Mouse (Mus musculus): ENCODE data around the gene Ifrd1.
A peak's percentile ranks its signal among the peaks of the same experiment; 100 is the strongest.
"Not testable (repeated sequence)": the region's sequence is repeated elsewhere in the genome, so short reads cannot be mapped to it uniquely, and the experiment has no call there.

Gene Ifrd1

DNA sequence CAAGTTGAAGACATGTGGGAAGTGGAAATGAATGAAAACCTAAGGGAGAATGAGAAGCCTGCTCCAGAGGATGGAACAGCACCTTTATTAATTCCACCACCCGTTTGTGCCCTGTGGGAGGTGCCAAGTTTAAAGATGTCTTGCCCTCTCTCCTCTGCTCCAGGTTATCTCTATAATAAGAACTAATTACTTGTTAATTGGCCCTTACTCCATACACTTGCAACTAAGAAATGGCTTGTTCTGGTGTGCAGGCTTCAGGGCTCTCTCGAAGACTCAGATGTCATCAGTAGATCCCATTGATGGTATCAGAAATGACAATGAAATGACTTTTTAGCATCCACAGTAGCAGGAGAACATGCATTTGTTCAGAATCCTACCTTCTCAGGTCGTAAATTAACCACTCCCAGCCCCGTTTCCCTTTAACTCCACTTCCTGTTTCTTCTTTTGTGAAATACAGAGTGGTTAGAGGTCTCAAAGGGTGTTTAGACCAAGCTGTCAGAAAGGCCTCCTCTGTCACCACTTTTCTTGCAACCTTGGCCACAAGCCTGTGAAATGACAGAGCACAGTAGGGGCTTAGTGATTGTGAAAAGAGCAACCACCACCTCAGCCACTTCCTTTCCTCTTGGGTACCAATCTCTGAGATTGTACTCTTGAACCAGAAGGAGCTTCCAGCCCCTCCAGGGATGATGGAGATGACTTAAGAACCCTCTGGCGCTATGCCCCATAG is at the start of gene Ifrd1:
Gene Ifrd1, minus strand, starts transcription at position 51 of the 727 bp plus-strand sequence.
- no peak for DNase-seq

DNA sequence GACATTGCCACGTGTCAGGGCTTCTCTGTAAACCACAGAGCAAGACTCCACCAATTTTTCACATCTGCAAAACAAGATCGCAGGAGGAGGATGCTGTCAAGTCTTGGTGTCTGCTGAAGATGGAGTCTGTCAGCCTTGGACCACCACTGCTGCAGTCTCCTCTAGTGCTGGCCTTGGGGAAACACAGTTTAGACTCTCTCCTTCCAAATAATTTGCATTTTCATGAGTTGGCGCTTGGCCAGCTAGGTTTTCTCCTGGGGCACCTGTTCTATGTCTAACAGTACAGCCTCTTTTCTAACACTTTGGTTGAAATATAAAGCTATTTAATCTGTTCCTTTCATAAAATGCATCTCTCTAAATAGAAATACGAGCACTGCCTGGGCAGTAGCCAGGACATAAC is 38.2 kb upstream of the Ifrd1 start:
- DNase-seq: no peak

DNA sequence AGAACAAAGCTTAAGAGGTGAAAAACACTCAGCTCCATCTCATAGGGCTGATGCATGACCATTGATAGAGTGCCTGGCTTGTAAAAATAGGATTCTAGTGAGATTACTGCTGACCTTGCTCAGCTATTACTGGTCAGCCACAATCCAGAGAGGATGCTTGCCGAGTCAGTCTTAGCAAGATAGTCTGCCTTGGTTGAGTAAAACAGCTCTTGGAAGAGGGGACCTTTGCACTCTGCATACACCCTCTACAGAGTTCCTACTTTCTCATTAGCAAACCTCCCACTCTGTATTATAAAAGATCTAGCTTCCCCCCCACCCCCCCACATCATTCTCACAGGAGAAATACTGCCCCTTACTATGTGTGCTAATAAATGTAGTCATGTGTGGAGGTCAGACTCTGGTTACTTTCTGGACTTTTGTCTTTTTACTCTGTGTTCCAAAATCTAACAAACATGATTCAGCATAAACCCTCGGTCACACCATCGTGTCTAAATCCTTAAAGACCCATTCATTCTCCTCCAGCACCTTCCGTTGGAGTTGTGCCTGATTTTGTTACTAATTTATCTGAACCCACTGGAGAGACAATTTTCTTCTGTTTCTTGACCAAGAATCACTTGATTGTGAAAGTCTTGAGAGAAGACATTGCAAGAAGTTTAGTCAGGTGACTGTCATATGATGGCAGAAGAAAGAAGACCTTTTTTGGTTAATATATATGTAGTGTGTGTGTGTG is 32.5 kb upstream of the Ifrd1 start:
- no peak for DNase-seq

DNA sequence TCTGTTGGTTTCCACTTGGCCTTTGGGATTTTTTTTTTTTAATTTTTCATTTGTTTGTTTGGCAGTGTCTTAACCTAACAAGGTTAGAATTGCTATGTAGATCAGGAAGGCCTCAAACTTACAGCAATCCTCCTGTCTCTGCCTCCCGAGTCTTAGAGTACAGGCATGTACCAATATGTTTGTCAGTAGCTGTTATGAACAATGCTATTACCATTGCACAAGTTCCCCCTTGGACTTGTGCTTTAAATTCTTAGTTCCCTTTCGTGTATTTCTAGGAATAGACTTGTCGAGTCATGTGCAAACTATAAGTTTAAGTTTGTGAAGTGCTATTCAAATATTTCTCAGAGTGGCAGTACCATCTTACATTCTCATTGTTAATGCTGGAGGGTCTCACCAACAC is 29.3 kb upstream of the Ifrd1 start:
- DNase-seq: no peak

DNA sequence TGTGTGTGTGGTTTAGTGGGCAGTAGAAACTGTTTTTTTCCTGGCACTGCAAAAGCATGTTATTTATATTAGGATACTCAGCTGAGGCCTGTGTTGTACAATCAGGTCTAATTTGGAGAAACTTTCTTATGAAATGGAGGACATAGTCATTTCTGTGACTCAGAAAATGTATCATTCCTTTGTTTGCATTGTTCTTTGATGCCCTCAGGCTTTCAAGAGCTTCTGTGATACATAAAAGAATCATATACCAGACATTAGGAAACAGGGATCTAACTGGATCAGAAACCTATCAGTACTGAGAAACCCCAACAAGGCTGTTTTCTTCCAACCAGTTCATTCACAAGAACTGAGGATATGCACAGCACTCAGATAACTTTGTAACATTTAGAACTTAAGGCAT is 26.6 kb upstream of the Ifrd1 start:
- DNase-seq: no peak

DNA sequence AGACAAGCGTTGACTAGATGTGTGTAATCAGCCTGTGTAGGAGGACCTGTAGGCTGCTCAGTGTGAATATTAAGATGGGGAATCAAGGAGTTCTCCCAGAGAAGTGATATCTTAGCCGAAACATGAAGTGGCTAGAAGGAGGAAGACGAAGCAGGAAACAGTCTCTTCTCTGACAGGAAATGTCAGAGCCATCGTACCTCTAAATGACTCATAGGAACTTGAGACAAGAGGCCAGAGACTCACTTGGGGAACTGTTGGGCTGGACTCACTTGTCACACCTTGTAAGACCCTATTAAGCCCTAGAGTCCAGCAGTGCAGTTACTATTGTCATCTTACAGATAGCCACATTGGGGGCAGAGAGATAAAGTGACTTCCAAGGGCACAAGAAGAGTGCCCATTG is 25.0 kb upstream of the Ifrd1 start:
- no peak for DNase-seq

DNA sequence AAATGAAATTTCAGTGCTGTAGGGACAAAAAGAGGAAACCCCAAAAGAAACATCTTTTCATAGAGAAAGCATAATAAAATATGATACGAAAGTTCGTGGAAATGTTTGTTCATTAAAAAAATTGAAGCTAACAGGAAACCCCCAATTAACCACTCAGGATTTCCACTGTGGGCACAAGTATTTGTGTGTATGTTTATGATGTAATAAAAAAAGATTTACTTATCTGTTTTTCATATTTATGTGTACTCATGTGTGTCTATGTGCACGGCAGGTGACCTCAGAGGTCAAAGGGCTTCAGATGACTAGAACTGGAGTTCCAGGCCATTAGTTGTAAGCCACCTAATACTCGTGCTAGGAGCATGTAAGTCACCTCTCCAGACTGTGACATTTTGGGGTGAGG is 24.4 kb upstream of the Ifrd1 start:
- DNase-seq: no peak

DNA sequence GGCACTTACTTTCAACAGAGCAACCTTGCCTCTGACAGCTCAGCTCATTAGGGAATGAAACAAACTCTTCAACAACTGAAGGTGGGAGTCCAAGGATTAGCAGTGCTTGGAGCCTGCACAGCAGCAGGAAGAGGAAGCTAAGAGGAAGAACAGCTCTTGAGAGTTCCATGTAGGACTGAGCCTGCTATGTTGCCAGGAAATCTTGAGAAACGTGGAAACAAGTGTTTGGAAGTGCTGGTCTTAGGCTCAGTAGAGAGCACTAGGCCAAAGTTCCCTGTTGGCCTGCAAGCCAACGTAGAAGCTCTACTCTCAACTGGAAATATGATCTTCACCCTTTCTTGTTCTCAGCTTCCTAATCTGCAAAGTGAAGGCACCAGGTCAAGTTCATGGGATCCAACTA is 20.0 kb upstream of the Ifrd1 start:
- no peak for DNase-seq

DNA sequence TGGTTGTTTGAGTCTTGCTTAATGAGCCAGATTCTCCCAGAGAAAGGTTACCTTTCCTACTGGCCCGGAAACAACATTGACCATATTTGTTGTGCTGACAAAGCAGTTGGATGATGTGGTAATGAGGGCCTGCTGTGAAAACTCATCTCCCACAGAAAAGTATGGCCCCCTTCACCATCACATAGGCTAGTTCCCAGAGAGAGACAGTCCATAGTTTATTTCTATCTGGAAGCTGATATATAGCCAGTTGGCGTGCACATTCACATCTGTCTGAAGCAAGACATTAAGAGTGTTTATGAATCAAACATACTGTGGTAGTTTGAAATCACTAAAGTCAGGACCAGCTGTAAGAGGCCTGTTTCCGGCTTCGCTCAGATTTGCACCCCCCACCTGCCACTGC is 15.4 kb upstream of the Ifrd1 start:
- no peak for DNase-seq

DNA sequence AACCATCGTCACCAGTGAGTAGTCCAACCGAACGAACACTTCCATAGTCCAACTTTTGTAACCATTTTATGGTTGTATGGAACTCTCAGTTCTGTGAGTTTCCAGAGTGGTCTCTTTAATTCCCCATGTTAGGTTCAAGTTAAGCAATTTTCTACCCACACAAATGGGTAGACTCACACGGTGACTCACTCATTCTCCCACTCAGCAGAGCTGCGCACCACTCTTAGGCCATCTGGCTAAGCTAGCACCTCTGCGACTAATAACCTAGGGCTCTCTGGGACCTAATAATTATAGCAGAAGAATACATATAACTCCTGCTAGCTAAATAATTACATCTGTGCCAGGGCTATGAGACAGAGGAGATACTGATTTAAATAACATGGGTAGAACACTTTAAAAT is 14.7 kb upstream of the Ifrd1 start:
- DNase-seq: peak; percentile 63

DNA sequence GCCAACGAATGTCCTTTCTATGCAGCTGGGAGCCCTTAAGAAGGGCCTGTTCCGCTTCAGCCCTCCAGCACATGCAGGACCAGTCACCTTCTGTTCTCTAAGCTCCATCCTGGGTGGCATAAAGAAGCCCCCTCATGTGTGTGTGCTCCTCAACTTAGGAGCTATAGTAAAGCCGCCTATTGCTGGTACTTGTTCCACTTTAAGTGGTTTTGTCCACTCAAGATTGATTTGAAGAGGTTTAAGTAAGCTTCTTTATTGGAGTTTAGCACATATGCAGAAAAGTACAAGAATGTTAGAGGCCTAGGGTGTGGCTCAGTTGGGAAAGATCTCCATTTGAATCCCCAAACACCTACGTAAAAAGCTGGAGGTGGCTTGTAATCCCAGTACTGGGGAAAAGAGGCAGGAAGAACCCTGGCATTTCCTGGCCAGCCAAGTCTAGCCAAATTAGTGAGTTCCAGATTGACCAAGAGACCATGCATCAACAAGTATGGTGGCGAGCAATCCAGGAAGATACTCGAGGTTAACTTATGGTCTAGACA is 10.2 kb upstream of the Ifrd1 start:
- no peak for DNase-seq

DNA sequence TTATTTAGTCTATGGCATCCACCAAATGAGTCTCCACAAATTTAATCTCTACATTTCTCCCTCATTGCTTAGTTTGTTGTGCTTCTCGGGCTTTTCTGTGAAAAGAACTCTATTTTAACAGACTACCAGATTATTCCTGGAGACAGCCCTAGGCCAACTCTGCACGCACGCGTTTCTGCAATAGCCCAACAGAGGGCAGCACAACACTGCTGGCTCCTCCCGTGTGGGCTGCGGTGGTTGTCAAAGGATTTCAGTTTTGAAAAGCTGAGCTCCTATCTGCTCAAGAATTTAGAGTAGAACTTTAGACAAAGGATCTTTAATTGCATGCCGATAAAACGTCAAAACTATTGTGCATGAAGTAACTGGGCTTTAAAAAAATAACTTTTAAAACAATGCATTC is 8.9 kb upstream of the Ifrd1 start:
- peak; percentile 85 for DNase-seq

DNA sequence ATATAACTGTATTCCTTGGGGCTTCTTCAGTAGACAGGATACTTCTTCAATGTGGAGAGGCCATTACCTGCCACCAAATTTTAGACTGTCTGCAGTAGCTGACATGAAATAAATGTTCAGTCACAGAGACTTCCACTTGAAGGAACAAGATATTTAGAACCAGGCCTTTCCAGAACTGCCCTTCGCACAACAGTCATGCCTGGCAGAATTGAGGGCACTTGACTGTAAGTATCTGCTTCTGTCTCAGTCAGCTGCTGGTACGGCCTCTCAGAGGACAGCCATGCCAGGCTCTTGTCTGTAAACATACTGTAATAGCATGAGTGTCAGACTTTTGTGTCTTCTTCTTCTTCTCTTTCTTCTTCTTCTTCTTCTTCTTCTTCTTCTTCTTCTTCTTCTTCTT is 8.2 kb upstream of the Ifrd1 start:
- no peak for DNase-seq

DNA sequence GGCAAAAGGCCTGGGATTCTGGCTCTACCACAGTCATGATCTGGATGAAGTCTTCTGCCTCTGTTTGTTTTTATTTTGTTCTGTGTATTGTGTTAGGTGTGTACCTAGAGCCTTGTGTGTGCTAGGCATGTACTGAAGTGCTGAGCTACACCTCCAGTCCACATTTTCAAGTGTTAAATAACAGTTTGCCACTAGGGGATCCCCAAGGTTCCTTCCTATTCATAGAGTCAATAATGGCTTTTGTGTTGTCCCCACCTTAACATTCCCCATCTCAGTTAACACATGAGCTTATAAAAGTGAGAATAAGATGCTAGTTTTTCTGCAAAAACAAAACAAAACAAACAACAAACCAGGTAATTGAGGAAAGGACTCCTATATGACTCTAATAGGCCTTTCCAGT is 7.7 kb upstream of the Ifrd1 start:
- DNase-seq: no peak

DNA sequence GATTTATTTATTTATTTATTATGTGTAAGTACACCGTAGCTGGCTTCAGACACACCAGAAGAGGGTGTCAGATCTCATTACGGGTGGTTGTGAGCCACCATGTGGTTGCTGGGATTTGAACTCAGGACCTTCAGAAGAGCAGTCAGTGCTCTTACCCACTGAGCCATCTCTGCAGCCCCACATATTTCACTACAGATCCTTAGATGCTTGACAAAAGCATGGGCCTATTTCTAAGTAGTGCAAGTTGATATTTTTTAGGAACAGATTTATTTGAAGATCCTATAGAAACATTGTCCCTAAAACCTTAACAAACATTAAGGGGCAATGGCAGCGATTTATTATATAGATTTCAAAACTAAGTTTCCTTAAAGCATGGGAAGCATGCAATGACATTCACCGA is 7.0 kb upstream of the Ifrd1 start:
- DNase-seq: not testable (repeated sequence)

DNA sequence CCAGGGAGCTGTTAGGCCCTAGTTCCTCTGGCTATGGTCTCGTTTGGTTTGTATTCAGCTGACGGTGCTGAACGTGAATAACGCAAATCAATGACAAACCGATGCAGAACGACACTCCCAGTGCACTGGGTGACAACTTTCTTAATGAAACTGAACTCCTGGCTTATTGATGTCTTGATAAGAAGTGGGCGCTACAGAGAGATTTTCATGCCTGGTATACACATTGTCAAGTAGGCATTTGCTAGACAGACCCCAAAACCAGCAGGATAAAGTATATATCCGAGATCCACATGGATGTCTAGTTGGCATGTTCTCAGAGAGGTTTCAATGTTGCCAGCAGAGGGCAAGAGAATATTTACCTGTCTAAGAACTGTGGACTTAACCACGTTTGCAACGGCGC is 6.4 kb upstream of the Ifrd1 start:
- no peak for DNase-seq

DNA sequence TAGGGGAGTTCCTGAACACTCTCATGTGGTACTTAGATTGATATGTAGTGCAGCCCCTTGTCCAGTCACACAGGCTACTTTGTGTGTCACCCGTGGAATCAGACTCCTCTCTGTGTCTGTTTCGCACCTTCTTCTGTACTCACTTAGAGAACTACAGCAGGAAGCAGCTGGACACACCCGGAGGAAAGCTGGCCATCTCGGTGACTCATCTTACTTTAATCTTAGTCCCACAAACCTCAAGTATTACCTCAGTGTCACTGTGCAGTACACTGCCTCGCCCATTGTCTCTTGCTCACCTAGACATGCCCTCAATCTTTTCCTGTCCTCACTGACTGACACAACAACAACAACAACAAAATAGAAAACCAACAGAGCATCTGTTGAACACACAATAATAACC is 4.9 kb upstream of the Ifrd1 start:
- DNase-seq: no peak

DNA sequence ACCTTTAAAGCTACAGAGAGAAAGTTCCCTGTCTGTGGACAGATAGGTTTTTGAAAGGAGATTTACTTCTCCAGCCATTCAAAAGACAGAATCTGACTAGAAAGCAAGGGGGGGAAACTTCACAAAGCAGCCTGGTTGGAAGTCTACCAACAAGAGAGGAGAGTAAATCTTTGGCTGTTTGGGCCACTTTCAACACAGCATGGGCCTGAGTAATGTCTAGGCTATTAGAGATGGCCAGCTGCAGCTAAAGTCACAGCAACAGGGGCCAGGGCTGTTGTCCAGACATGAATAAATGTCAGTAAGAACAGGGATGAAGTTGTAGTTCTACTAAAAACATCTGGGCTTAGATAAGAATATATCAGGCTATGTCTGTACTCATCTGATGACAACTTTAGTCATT is 2.0 kb upstream of the Ifrd1 start:
- DNase-seq: no peak

DNA sequence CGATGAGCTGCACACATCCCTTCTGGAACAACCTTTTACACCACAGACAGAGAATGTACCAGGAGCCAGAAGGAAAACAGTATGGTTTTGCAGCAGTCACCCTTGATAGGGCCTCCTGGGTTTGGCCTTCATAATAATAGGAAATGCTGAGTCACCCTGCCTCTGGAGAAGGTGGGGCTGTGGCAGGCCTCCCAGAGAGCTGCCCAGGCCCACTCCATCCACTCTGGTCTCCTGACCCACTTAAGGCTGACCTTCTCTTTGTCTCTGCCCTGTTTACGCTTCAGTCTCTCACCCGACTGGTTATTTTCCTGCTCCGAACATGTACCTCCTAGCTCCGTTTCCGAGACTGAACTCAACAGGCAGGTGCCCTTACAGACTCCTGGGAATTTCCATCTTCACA is 328 bp downstream of the Ifrd1 start:
- DNase-seq: no peak

DNA sequence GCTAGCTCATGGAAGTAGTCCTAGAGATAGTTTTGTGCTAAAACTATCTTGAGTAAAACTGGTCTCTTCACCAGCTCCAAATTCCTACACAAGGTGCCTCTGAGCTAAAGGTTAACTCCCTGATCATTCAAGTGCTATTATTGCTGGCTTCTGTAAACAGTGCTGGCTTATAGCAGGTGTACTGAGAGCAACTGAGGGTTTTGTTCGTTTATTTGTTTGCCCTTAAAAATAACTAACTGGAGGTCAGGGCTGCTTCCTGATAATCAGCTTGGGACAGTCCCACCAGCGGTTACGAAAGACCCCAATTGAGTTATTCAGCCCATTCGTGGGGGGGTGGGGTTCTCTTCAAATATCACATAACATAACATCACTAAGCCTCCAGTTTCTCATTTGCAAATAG is 920 bp downstream of the Ifrd1 start:
- no peak for DNase-seq

DNA sequence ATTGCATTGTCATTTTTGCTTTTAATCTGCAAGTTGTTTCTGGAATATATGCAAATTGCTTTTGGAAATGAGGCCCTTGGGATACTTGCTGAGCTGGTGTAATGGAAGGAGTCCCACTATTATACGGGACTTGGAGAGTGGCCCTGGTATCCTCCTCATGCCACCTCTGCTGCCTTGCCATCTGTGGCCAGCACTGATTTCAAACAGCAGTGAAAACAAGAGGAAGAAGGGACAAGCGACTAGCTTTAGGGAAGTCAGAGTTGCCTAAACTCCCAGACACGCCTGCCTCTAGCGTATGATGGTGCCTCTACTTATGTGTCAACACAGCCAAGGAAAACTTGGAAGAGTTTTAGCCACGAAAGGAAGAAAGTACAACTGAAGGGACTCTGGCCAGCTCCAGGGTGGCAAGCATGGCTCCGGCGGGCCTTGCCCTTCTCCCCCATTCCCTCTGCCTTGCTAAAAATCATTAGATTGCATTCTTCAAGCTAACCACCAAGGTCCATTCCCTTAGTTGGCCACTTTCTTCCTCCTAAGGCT is 2.8 kb downstream of the Ifrd1 start:
- no peak for DNase-seq

DNA sequence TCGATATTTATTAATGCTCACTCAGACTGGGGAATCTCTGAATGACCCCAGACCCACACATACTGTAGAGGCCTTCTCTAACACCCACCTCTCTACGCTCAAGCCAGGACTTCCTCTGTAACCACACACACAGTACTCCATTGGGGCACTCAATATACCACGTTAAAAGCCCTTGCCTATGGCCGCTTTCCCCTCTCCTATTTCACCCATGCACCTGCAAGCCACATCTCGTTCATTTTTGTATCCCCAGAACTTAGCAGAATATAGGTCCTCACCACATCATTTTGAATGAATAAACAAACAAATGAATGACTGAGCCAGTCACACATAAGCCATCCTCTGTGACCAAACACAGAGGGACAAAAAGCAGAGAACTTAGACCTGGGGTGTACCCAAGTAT is 3.4 kb downstream of the Ifrd1 start:
- no peak for DNase-seq

DNA sequence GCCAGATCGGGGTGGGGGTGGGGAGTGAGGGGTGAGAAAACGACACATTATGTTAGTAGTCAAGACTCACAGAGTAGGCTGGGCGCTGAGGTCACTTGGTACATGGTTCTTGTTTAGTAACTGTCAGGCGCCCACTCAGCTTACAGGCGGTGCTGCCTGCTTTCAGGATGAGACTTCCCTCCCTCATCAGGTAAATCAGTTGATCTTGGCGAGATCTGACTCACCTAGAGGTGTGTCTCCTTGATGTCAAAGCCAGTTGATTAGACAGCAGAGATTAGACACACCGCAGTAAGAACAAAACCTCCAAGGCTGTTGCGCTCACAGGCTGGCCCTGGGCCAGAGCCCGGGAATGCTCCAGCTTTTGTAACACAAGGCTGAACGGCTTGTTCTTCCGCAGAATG is 4.5 kb downstream of the Ifrd1 start:
- DNase-seq: no peak

DNA sequence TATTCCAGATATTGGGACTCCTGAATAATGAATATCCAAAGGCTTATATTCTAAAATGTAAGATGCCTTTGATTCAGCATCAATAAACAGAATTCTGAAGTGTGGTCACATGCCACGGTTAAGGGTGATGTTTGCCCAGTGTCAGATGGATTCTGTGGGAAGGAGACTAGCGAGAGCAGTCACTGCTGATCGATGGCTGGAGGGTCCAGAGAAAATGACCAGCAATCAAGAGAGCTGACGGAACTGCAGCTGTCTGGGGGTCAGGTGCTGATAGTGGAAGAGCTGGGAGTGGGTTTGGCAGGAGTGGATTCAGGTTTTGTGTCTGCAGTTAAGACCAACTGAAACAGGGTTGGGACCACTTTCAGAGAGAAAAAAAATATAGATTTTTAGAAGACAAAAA is 5.1 kb downstream of the Ifrd1 start:
- no peak for DNase-seq
